In the genomic region with DNA sequence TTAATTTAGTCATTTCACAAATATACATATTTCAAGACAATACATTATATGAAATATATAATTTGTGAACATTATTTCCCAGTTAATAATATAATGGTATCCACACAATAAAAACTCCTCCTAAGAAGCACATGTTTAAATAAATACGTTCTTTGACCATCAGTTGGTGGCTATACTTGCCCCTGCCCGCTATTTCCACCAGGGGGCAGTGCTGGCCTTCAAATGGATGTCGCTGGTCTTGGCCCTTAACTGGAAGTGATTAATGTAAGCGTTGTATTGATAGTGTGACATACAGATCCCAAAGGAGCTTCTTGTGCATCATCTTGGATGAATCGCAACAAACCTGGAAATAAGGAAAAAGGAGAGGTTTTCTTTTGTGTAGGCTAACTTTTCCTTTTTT, we compare ENCODE assay signal across 9 mouse cellular contexts. TPM values are rescaled to one million over a fixed set of nuclear protein-coding genes. Genes with fewer than 3 reads are reported as not detected.
DNase-seq lines count a peak whose midpoint lies in the region; ATAC-seq and TF ChIP-seq lines count a peak whose summit lies in the region.
"Had no signal": no experiment of that assay in that cellular context is flagged by ENCODE, and none has a peak within 500 bp of the region (broad histone marks: within the 10 kb centered on the region; RNA-seq: fewer than 3 reads in every experiment).

No protein-coding gene starts in this region.

- WGBS in large intestine, adult 2 months = 7% methylated on average over 5 of the region's 5 CpGs
- WGBS in lung, postnatal 0 days = 19% methylated on average over 5 of the region's 5 CpGs

- no peaks in the 10 kb centered on the region for H3K36me3 ChIP-seq in E14TG2a.4 (ENCODE audit: insufficient read depth, low read length)
- no peaks in the 10 kb centered on the region for H3K36me3 ChIP-seq in lung, postnatal 0 days (ENCODE audit: insufficient read depth, low read length)
- H3K36me3 ChIP-seq: limb, embryonic 15.5 days had no signal

- no peak overlapping the region for H3K9ac ChIP-seq in lung, postnatal 0 days (replicated peaks; ENCODE audit: low read depth)
- H3K9ac ChIP-seq: limb, embryonic 15.5 days had no signal

- no peaks in the 10 kb centered on the region for H3K9me3 ChIP-seq in E14TG2a.4 (ENCODE audit: low read length)
- H3K9me3 ChIP-seq in lung, postnatal 0 days (ENCODE audit: low read length) = no peaks in the 10 kb centered on the region
- H3K9me3 ChIP-seq: limb, embryonic 15.5 days had no signal

- no peak for TF ChIP-seq EP300 in lung, postnatal 0 days (IDR thresholded peaks at IDR 0.05)

- no peak overlapping the region for H3K4me3 ChIP-seq in E14TG2a.4 (replicated peaks; ENCODE audit: low read length)
- H3K4me3 ChIP-seq in lung, postnatal 0 days (ENCODE audit: low read depth, low read length) = no peak overlapping the region
- H3K4me3 ChIP-seq: limb, embryonic 15.5 days had no signal

- DNase-seq in 416B (ENCODE audit: low read depth) = peak; percentile 79
- peak; percentile 61 for DNase-seq in c-Kit-positive CD71-positive TER-119-negative erythroid progenitor cells, embryonic 14.5 days (ENCODE audit: low read depth)
- peak; percentile 58 to 76 for DNase-seq in frontal cortex, postnatal 25 days (ENCODE audit: low spot score in 2 of 2)
- DNase-seq in large intestine, adult 2 months (ENCODE audit: low read depth, low spot score) = peak; percentile 51
- DNase-seq in lung, postnatal 0 days (ENCODE audit: low spot score) = peak; percentile 77
- DNase-seq in skeletal muscle tissue, adult 2 months (ENCODE audit: low read depth, low spot score) = peak; percentile 45

- H3K4me2 ChIP-seq in lung, postnatal 0 days (replicated peaks; ENCODE audit: low read depth, low read length) = no peak overlapping the region
- H3K4me2 ChIP-seq: limb, embryonic 15.5 days had no signal

- peaks cover 2% of the 10 kb centered on the region; the same call in 1 of the 2 replicates for H3K4me1 ChIP-seq in E14TG2a.4 (replicated peaks; ENCODE audit: low read depth, low read length)
- no peaks in the 10 kb centered on the region for H3K4me1 ChIP-seq in lung, postnatal 0 days (ENCODE audit: insufficient read depth, low read depth, low read length)
- H3K4me1 ChIP-seq: limb, embryonic 15.5 days had no signal

- no peak overlapping the region for H3K27ac ChIP-seq in lung, postnatal 0 days (ENCODE audit: low read length)
- H3K27ac ChIP-seq: limb, embryonic 15.5 days had no signal

- peak; percentile 97 for TF ChIP-seq CTCF in E14TG2a.4 (conservative IDR thresholded peaks at IDR 0.05; ENCODE audit: low read length)
- TF ChIP-seq CTCF in lung, postnatal 0 days (IDR thresholded peaks at IDR 0.05) = peak; percentile 94

- H3K27me3 ChIP-seq in E14TG2a.4 (ENCODE audit: insufficient read depth, low read length) = no peaks in the 10 kb centered on the region
- no peaks in the 10 kb centered on the region; the same call in 1 of the 2 replicates for H3K27me3 ChIP-seq in lung, postnatal 0 days (replicated peaks; ENCODE audit: insufficient read depth, low read length)

- no peak for ATAC-seq in lung, postnatal 0 days
- no peak for ATAC-seq in erythroid progenitor cell, adult 5-6 weeks (replicated peaks; ENCODE audit: low FRiP score, poor library complexity, severe bottlenecking)

RNA-seq across cellular contexts. Expression of gene Krt28, which starts 4.9 kb away (rescaled TPM):
- polyA plus RNA-seq in large intestine, adult 2 months (2012; rRNA removed) = 0.06 TPM in 1 of 2 replicates, not detected in the other
- polyA plus RNA-seq in lung, postnatal 0 days (2015; fragmentation: Nextera tagmentation; extraction: Ambion mirVana) = 0.17 and 0.19 TPM in 2 replicates
- not detected in 2 replicates for total RNA-seq in erythroid progenitor cell, adult 5-6 weeks (2015; ENCODE audit: low replicate concordance)
- not detected in 2 replicates for total RNA-seq in erythroid progenitor cell, adult 5-6 weeks (2017; ENCODE audit: low replicate concordance)

RNA-seq across cellular contexts. Expression of gene Krt10, which starts 9.6 kb away (rescaled TPM):
- 0.84 and 1.1 TPM in 2 replicates for polyA plus RNA-seq in large intestine, adult 2 months (2012; rRNA removed)
- 18.4 and 19.6 TPM in 2 replicates for polyA plus RNA-seq in lung, postnatal 0 days (2015; fragmentation: Nextera tagmentation; extraction: Ambion mirVana)
- total RNA-seq in erythroid progenitor cell, adult 5-6 weeks (2015; ENCODE audit: low replicate concordance) = not detected in 2 replicates
- total RNA-seq in erythroid progenitor cell, adult 5-6 weeks (2017; ENCODE audit: low replicate concordance) = 5.9 TPM in 1 of 2 replicates, not detected in the other

RNA-seq across cellular contexts. Expression of gene Krt27, which starts 28.7 kb away (rescaled TPM):
- polyA plus RNA-seq in large intestine, adult 2 months (2012; rRNA removed) = not detected in 2 replicates
- polyA plus RNA-seq in lung, postnatal 0 days (2015; fragmentation: Nextera tagmentation; extraction: Ambion mirVana) = not detected in 2 replicates
- total RNA-seq in erythroid progenitor cell, adult 5-6 weeks (2015; ENCODE audit: low replicate concordance) = not detected in 2 replicates
- total RNA-seq in erythroid progenitor cell, adult 5-6 weeks (2017; ENCODE audit: low replicate concordance) = not detected in 2 replicates
- polyA plus RNA-seq: limb, embryonic 15.5 days had no signal

RNA-seq across cellular contexts. Expression of gene Krt26, which starts 41.8 kb away (rescaled TPM):
- not detected in 2 replicates for polyA plus RNA-seq in large intestine, adult 2 months (2012; rRNA removed)
- not detected in 2 replicates for polyA plus RNA-seq in lung, postnatal 0 days (2015; fragmentation: Nextera tagmentation; extraction: Ambion mirVana)
- total RNA-seq in erythroid progenitor cell, adult 5-6 weeks (2015; ENCODE audit: low replicate concordance) = not detected in 2 replicates
- total RNA-seq in erythroid progenitor cell, adult 5-6 weeks (2017; ENCODE audit: low replicate concordance) = 0.68 TPM in 1 of 2 replicates, not detected in the other
- polyA plus RNA-seq: limb, embryonic 15.5 days had no signal

RNA-seq across cellular contexts. Expression of gene Krt12, which starts 42.5 kb away (rescaled TPM):
- polyA plus RNA-seq in large intestine, adult 2 months (2012; rRNA removed) = 3.9 and 4.5 TPM in 2 replicates
- polyA plus RNA-seq in lung, postnatal 0 days (2015; fragmentation: Nextera tagmentation; extraction: Ambion mirVana) = not detected in 2 replicates
- total RNA-seq in erythroid progenitor cell, adult 5-6 weeks (2015; ENCODE audit: low replicate concordance) = not detected in 2 replicates
- total RNA-seq in erythroid progenitor cell, adult 5-6 weeks (2017; ENCODE audit: low replicate concordance) = not detected in 2 replicates
